ENCODE assay signal across 10 mouse cellular contexts in the genomic region with DNA sequence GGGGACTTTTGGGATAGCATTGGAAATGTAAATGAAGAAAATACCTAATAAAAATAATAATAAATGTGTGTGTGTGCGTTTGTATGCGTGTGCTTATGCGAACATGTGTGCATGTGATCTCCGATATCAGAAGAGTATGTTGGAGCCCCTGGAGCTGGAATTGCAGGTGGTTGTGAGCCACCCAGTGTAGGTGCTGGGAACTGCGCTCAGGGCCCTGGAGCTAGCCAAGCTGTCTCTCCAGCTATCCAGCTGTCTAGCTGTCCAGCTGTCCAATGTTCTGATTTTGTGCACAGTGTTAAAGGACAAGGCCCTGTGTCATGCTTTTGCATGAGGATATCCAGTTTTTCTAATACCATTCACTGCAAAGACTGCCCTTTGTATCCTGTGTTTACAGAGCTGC. TPM values are rescaled to one million over a fixed set of nuclear protein-coding genes. Genes with fewer than 3 reads are reported as not detected.
A peak's percentile ranks its signal among the peaks of the same experiment; 100 is the strongest.
DNase-seq lines count a peak whose midpoint lies in the region; ATAC-seq and TF ChIP-seq lines count a peak whose summit lies in the region.
"Had no signal": no experiment of that assay in that cellular context is flagged by ENCODE, and none has a peak within 500 bp of the region (broad histone marks: within the 10 kb centered on the region; RNA-seq: fewer than 3 reads in every experiment).

No protein-coding gene starts in this region.

- H3K4me2 ChIP-seq in heart, postnatal 0 days (ENCODE audit: low read depth, low read length): no peak overlapping the region
- H3K4me2 ChIP-seq in midbrain, embryonic 12.5 days (replicated peaks): no peak overlapping the region
- no peak overlapping the region for H3K4me2 ChIP-seq in midbrain, embryonic 13.5 days (replicated peaks)

- no peak overlapping the region for H3K27ac ChIP-seq in heart, postnatal 0 days (ENCODE audit: low read depth)
- no peak overlapping the region for H3K27ac ChIP-seq in midbrain, embryonic 12.5 days (replicated peaks)
- no peak overlapping the region for H3K27ac ChIP-seq in midbrain, embryonic 13.5 days

- WGBS in heart, postnatal 0 days: 73% methylated on average over 5 of the region's 5 CpGs
- WGBS in midbrain, embryonic 12.5 days: 82% methylated on average over 5 of the region's 5 CpGs
- 90% methylated on average over 5 of the region's 5 CpGs for WGBS in midbrain, embryonic 13.5 days

- intact Hi-C loops in heart, postnatal 25 days (cut with DNase I): loop anchor here (2.0 kb wide), 1 partner anchor 62 kb away; no protein-coding TSS in a partner anchor

- H3K4me1 ChIP-seq in heart, postnatal 0 days (ENCODE audit: control insufficient read depth, insufficient read depth): peaks cover 4% of the 10 kb centered on the region; the same call in 1 of the 2 replicates
- H3K4me1 ChIP-seq in midbrain, embryonic 12.5 days: no peaks in the 10 kb centered on the region
- no peaks in the 10 kb centered on the region for H3K4me1 ChIP-seq in midbrain, embryonic 13.5 days (replicated peaks)

- no peak overlapping the region for H3K4me3 ChIP-seq in heart, postnatal 0 days (ENCODE audit: low read depth, low read length)
- H3K4me3 ChIP-seq in midbrain, embryonic 12.5 days: no peak overlapping the region
- H3K4me3 ChIP-seq in midbrain, embryonic 13.5 days (replicated peaks): no peak overlapping the region

- H3K27me3 ChIP-seq in heart, postnatal 0 days (ENCODE audit: control insufficient read depth, insufficient read depth, low read length): no peaks in the 10 kb centered on the region
- no peaks in the 10 kb centered on the region for H3K27me3 ChIP-seq in midbrain, embryonic 12.5 days
- no peaks in the 10 kb centered on the region for H3K27me3 ChIP-seq in midbrain, embryonic 13.5 days
- H3K27me3 ChIP-seq in splenic B cell, adult 2 months (ENCODE audit: control insufficient read depth, insufficient read depth, low read length, poor library complexity, severe bottlenecking): no peaks in the 10 kb centered on the region

- H3K36me3 ChIP-seq in heart, postnatal 0 days (replicated peaks; ENCODE audit: control insufficient read depth, insufficient read depth, low read length): no peaks in the 10 kb centered on the region
- no peaks in the 10 kb centered on the region for H3K36me3 ChIP-seq in midbrain, embryonic 12.5 days
- no peaks in the 10 kb centered on the region for H3K36me3 ChIP-seq in midbrain, embryonic 13.5 days
- no peaks in the 10 kb centered on the region for H3K36me3 ChIP-seq in splenic B cell, adult 2 months (ENCODE audit: control insufficient read depth, insufficient read depth, low read length, poor library complexity, severe bottlenecking)

- peak; percentile 58 for ATAC-seq in heart, postnatal 0 days (ENCODE audit: insufficient read depth, low read depth)
- ATAC-seq in midbrain, embryonic 12.5 days (ENCODE audit: low FRiP score, low read depth): peak; percentile 58; the same call in 1 of the 2 replicates
- no peak for ATAC-seq in midbrain, embryonic 13.5 days

- no peaks in the 10 kb centered on the region for H3K9me3 ChIP-seq in heart, postnatal 0 days (replicated peaks; ENCODE audit: control insufficient read depth, low read length)
- no peaks in the 10 kb centered on the region for H3K9me3 ChIP-seq in midbrain, embryonic 12.5 days
- H3K9me3 ChIP-seq in midbrain, embryonic 13.5 days: no peaks in the 10 kb centered on the region

- no peak overlapping the region for H3K9ac ChIP-seq in heart, postnatal 0 days (replicated peaks; ENCODE audit: low read depth, low read length)
- no peak overlapping the region for H3K9ac ChIP-seq in midbrain, embryonic 12.5 days (replicated peaks)
- H3K9ac ChIP-seq in midbrain, embryonic 13.5 days (replicated peaks): no peak overlapping the region

- TF ChIP-seq CTCF in heart, postnatal 0 days (IDR thresholded peaks at IDR 0.05; ENCODE audit: low read depth): peak; percentile 62

- no peak for TF ChIP-seq EP300 in heart, postnatal 0 days (IDR thresholded peaks at IDR 0.05; ENCODE audit: low read depth)

- no peak for DNase-seq in heart, postnatal 0 days (ENCODE audit: low spot score)
- no peak for DNase-seq in heart, postnatal 25 days (ENCODE audit: low spot score)
- peak; percentile 13 for DNase-seq in embryo, embryonic 11 days
- DNase-seq in splenic B cell, adult 2 months (ENCODE audit: low read depth, low spot score): peak; percentile 3
- no peak for DNase-seq in spleen, postnatal 36 days (ENCODE audit: low spot score in 2 of 2)
- no peak for DNase-seq in adrenal gland, adult 8-10 months
- DNase-seq: cerebellum, postnatal 36 days had no signal

RNA-seq across cellular contexts. Expression of a gene that starts 7.8 kb away (rescaled TPM):
- total RNA-seq in heart, postnatal 0 days (2014; rRNA removed; ENCODE audit: low replicate concordance): 0.27 and 1.1 TPM in 2 replicates
- polyA plus RNA-seq in heart, postnatal 0 days (2015; fragmentation: Nextera tagmentation; extraction: Ambion mirVana): 0.62 and 1.1 TPM in 2 replicates
- total RNA-seq in heart, postnatal 25 days (2021): under 1 TPM; 0.44 to 0.53 TPM
- not detected in 2 replicates for polyA plus RNA-seq in midbrain, embryonic 12.5 days (2016; fragmentation: Nextera tagmentation; extraction: Ambion mirVana)
- not detected in 2 replicates for polyA plus RNA-seq in midbrain, embryonic 13.5 days (2015; fragmentation: Nextera tagmentation; extraction: Ambion mirVana)
- total RNA-seq in adrenal gland, adult 8-10 months (2022): under 1 TPM in 3 of 4 experiments, not detected in 1; 0.10 to 0.22 (median 0.17) TPM
- total RNA-seq: hematopoietic stem cell, adult 5-6 weeks had no signal

Comparison
In these comparisons a context has a peak if more than half of its experiments do, and no peak if none do; other contexts are left out.
1. DNase-seq: peak in embryo, embryonic 11 days (single experiment) and splenic B cell, adult 2 months (single experiment); none in heart, postnatal 0 days (single experiment), heart, postnatal 25 days (single experiment), spleen, postnatal 36 days (0 of 2) and adrenal gland, adult 8-10 months (single experiment).